Mouse (Mus musculus): Measurements from ENCODE around the gene Med31. TPM values are rescaled to one million over a fixed set of nuclear protein-coding genes. Genes with fewer than 3 reads are reported as not detected.

Gene Med31
- polyA plus RNA-seq, 1 experiment from 2014 or later: 12.3 TPM

DNA sequence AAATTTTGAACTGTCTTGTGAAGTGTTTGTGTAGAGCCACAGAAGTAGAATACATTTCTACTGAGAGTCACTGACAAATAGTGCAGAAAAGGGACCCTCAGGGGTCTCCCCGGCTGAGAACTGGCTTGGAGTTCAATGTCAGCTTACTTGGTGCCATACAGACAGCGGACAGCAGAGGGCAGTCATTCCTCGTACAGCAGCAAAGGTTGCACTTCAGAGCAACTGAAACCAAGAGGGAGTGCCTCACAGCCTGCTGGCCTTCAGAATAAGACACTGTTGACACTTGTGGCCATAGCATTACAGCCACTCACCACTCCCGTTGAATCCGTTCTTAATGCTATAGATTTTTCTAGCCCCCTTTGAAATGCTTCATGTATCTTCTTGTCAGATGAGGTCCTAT is 9.5 kb upstream of the Med31 start:
- no peak overlapping the region for H3K9ac ChIP-seq
- H3K27me3 ChIP-seq: peaks cover under 1% of the 10 kb centered on the region; the same call in 1 of the 2 replicates
- H3K4me1 ChIP-seq (replicated peaks): no peaks in the 10 kb centered on the region
- no peak overlapping the region for H3K4me3 ChIP-seq (replicated peaks)
- no peak for ATAC-seq (ENCODE audit: insufficient read depth)
- no peaks in the 10 kb centered on the region for H3K9me3 ChIP-seq (replicated peaks)
- no peak overlapping the region for H3K27ac ChIP-seq (replicated peaks)
- no peak overlapping the region for H3K4me2 ChIP-seq
- 9% methylated on average over 5 of the region's 5 CpGs for WGBS (ENCODE audit: insufficient replicate concordance)
- H3K36me3 ChIP-seq (replicated peaks): no peaks in the 10 kb centered on the region

DNA sequence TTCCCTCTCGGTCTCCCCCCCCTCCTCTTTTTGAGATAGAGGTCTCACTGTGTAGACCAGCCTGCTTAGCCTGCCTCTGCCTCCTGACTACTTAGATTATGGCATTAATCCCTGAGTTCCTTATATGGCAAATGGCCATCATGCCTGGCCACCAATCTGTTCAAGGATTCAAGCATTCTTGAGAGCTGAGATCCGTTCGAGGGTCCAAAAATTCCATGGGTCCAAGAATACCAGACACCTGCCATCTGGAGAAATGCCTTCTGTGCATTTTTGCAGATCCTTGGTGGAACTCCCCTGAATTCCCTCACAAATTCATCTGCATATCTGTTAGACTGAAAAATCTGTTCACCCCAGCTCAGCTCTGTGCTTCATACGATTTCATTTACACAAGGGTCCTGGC is 8.0 kb upstream of the Med31 start:
- H3K4me3 ChIP-seq (replicated peaks): no peak overlapping the region
- no peak for ATAC-seq (ENCODE audit: insufficient read depth)
- H3K9ac ChIP-seq: no peak overlapping the region
- H3K9me3 ChIP-seq (replicated peaks): no peaks in the 10 kb centered on the region
- H3K27ac ChIP-seq (replicated peaks): no peak overlapping the region
- WGBS (ENCODE audit: insufficient replicate concordance): 65% methylated on average over 4 of the region's 4 CpGs
- no peak overlapping the region for H3K4me2 ChIP-seq
- H3K36me3 ChIP-seq (replicated peaks): no peaks in the 10 kb centered on the region
- no peaks in the 10 kb centered on the region; the same call in 1 of the 2 replicates for H3K27me3 ChIP-seq
- H3K4me1 ChIP-seq (replicated peaks): no peaks in the 10 kb centered on the region

DNA sequence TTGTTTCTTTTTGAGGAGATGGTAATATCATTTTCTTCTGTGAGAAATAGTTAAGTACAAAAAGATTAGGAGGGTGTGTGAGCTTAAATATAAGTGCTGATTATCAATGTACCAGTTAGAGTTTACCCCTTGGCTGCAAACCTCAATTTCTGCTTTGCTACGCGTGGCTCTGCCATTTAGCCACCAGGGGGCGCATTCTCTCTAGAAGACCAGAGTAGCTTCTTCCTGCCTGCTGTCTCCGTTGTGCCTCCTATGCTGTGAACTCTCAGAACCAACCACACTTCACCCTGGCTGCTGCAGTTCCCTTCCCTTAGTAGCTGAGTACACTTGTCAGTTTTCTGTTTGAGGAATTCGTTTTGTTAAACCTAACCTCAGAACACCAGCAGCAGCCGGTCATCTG is 5.9 kb upstream of the Med31 start:
- no peak overlapping the region for H3K4me3 ChIP-seq (replicated peaks)
- WGBS (ENCODE audit: insufficient replicate concordance): 15% methylated on average over 6 of the region's 6 CpGs
- no peak for ATAC-seq (ENCODE audit: insufficient read depth)

DNA sequence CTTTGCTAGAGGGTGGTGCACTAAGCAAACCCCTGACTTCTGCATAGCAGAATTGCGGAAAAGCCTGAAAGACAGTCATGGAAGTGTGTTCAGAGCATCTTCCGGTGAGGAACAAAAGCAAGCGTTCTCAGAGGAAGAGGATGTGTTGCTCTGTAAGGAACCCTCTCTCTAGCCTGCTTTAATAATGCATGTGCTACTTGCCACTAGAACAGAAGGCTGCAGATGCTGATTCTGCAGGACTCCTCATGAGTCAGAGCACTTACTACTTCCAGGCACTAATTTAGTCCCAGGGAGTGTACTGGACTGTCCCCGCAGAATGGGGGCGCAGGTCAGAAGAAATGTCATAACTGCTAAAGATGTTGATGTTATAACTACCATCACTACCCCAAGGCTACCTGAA is 1.7 kb upstream of the Med31 start:
- 67% methylated on average over 5 of the region's 5 CpGs for WGBS (ENCODE audit: insufficient replicate concordance)
- no peak for ATAC-seq (ENCODE audit: insufficient read depth)
- Histone ChIP-seq H3K4me1 (replicated peaks) (peaks cover 22% of the 10 kb centered on the region), H3K27me3 (no peaks in the 10 kb centered on the region), H3K9ac (no peak overlapping the region), H3K27ac (replicated peaks) (no peak overlapping the region), H3K36me3 (replicated peaks) (0 out of 2 replicates have a peak, but pooled peaks cover 3% of the 10 kb centered on the region), H3K9me3 (replicated peaks) (no peaks in the 10 kb centered on the region), H3K4me2 (no peak overlapping the region), H3K4me3 (replicated peaks) (no peak overlapping the region)

More for the DNA sequence above, 5.9 kb upstream of the Med31 start:
- Histone ChIP-seq H3K4me1 (replicated peaks) (peaks cover 2% of the 10 kb centered on the region), H3K9me3 (replicated peaks) (no peaks in the 10 kb centered on the region), H3K9ac (no peak overlapping the region), H3K36me3 (replicated peaks) (no peaks in the 10 kb centered on the region), H3K27me3 (no peaks in the 10 kb centered on the region; the same call in 1 of the 2 replicates), H3K27ac (replicated peaks) (no peak overlapping the region), H3K4me2 (no peak overlapping the region)

DNA sequence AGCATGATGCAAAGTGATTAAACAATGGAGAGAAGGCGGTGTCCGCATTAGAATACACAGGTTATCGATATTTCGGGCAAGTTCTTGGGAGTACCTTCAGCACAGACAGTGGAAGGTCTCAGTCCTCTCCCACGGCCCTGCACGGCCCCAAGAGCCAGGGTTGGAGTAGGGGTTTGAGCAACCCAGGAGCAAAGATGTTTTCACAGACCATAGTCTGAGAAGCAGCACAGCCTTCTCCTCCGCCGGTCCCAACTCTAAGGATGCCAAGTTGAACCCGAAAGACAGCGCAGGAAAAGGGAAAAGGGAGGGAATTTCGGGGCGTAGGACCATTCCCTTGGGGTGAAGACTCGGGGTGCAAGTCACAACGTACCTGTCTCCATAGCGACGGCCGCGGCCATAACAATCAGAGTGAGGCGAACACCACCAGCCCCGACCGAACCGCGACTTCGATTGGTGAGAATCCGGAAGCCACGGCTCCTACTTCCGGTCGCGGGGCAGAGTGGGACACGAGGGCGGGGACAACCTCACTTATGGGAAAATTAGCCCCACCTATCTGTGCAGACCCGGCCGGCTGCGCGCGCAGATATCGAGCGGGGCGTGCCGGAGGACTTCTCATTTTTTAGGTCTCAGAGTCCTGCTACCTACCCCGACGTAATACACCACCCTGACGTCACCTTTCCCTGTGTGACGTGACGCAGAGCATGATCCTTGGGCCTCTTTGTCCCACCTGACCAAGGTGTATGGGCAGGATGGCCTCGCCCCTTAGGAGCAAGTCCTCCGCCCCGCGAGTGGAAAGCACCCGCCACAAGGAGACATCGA is 592 bp downstream of the Med31 start:
- 1% methylated on average over 51 of the region's 51 CpGs for WGBS (ENCODE audit: insufficient replicate concordance)
- ATAC-seq (ENCODE audit: insufficient read depth): peak; percentile 92
- Histone ChIP-seq H3K27me3 (no peaks in the 10 kb centered on the region), H3K27ac (replicated peaks) (peak overlapping the region; percentile 75), H3K4me2 (peak overlapping the region; percentile 99), H3K36me3 (replicated peaks) (peaks cover 24% of the 10 kb centered on the region), H3K4me1 (replicated peaks) (peaks cover 22% of the 10 kb centered on the region), H3K9me3 (replicated peaks) (no peaks in the 10 kb centered on the region), H3K4me3 (replicated peaks) (peak overlapping the region; percentile 76), H3K9ac (peak overlapping the region; percentile 65)

DNA sequence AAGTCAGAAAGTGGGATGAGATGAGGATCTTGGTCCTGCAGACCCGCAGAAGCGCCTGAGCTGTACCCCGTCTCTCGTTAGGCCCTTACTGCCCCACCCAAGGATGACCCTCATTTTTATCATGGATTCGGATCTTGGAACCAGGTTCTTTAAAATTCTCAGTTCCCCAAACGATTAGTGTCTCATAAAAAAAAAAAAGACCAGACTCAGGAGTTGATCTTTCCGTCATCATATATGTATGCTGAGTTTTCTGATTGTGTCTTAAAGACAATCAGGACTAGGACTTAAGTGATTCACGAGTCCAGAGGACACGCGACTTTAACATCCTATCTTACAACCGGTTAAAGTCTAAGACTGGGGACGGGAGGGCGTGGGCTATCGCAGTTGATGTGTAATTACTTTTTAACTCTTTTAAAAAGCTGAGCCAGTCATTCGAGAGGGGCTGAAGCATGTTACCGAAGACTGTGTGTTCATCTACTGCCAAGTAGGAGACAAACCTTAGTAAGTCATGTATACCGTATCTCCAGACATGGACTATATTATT is 7.5 kb downstream of the Med31 start:
- peak overlapping the region; percentile 58 for H3K27ac ChIP-seq (replicated peaks)
- H3K9ac ChIP-seq: peak overlapping the region; percentile 78
- WGBS (ENCODE audit: insufficient replicate concordance): 8% methylated on average over 17 of the region's 17 CpGs
- peak overlapping the region; percentile 80 for H3K4me3 ChIP-seq (replicated peaks)
- no peak for ATAC-seq (ENCODE audit: insufficient read depth)
- H3K9me3 ChIP-seq (replicated peaks): no peaks in the 10 kb centered on the region
- H3K4me1 ChIP-seq (replicated peaks): peaks cover 27% of the 10 kb centered on the region
- H3K4me2 ChIP-seq: peak overlapping the region; percentile 94
- no peaks in the 10 kb centered on the region for H3K27me3 ChIP-seq
- peaks cover 31% of the 10 kb centered on the region for H3K36me3 ChIP-seq (replicated peaks)

DNA sequence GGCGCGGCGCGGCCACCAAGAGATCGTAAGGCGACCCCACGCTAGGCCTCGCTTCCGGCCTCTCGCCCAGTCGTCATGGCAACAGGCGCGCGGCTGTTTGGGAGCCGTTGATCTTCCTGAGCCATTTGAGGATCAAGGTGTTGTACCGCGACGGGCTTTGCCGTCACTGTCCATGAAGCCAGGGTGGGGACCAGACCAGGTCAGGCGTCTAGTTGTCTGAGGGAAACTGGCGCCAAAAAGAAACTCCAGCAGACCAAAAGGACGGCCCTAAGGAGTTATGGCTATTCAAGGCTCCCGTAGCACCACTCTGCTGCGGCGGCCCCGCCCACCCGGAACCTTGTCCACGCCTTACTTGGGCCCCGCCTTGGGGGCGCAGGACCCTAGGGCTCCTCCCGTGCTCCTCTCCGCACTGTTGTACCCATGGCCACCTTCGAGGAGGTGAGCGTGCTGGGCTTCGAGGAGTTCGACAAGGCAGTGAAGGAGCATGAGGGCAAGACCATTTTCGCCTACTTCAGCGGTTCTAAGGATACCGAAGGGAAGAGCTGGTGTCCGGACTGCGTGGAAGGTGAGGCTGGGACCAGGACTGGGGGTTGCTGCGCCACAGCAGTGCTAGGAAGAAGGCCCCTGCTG is 8.1 kb downstream of the Med31 start, which contains the start of the genes 4933427D14Rik and Txndc17:
4933427D14Rik (minus strand) TSS at position 256 of the 630 bp plus-strand sequence.
Txndc17 (plus strand) TSS at position 344 of the 630 bp plus-strand sequence.
- peaks cover 27% of the 10 kb centered on the region for H3K4me1 ChIP-seq (replicated peaks)
- H3K27me3 ChIP-seq: no peaks in the 10 kb centered on the region
- H3K9ac ChIP-seq: peak within 1 kb of the TSS; percentile 78
- peak within 1 kb of the TSS; percentile 80 for H3K4me3 ChIP-seq (replicated peaks)
- under 1% methylated on average over 42 of the region's 42 CpGs for WGBS (ENCODE audit: insufficient replicate concordance)
- peaks cover 30% of the 10 kb centered on the region for H3K36me3 ChIP-seq (replicated peaks)
- H3K27ac ChIP-seq (replicated peaks): peak within 1 kb of the TSS; percentile 58
- no peaks in the 10 kb centered on the region for H3K9me3 ChIP-seq (replicated peaks)
- peak; percentile 91 for ATAC-seq (ENCODE audit: insufficient read depth)
- peak within 1 kb of the TSS; percentile 94 for H3K4me2 ChIP-seq

DNA sequence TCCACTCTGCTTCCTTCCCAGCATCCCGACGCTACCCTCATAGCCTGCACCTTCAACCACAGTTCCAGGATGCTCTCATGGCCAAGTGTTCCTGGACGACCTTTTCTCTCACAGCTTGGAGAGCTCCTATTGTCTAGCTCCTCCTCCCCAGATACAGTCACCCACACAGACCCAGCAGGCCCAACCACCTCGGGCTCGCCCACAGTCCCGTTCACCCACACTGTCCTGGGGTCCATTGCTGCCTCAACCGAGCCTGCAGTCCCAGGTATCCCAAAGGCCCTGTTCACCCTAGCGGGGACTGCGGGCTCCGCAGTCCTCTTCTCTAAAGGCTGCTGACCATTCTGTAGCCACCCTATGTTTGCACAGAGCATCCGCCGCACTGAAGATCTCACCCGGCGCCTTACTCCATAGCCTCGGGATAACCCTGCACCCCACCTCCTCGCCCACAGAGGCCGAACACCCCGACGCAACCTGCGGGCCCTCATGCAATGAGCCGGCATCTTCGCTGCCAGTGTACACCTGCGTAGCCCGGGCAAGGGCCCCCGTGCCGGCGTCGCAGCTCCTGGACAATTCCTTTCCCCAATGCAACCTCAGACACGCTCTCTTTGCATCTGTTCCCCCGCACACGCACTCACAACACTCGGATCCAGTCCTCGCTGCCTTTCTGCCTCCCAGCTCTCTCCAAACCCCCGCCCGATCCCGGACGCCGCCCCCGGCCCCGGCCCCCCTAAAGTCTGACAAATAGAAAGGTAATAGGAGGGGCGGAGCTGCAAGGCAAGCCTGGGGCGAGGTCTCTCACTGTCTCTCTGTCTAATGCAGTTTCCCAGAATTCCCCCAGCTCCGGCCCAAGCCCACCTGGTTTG is 8.8 kb downstream of the Med31 start, which contains the start of gene Gm43951:
Gm43951 (minus strand) TSS at position 500 of the 863 bp plus-strand sequence.
- no peaks in the 10 kb centered on the region for H3K27me3 ChIP-seq
- H3K4me3 ChIP-seq (replicated peaks): peak within 1 kb of the TSS; percentile 80
- H3K9ac ChIP-seq: peak within 1 kb of the TSS; percentile 78
- peaks cover 23% of the 10 kb centered on the region for H3K36me3 ChIP-seq (replicated peaks)
- H3K9me3 ChIP-seq (replicated peaks): no peaks in the 10 kb centered on the region
- H3K4me1 ChIP-seq (replicated peaks): peaks cover 27% of the 10 kb centered on the region
- WGBS (ENCODE audit: insufficient replicate concordance): 1% methylated on average over 43 of the region's 43 CpGs
- peak within 1 kb of the TSS; percentile 94 for H3K4me2 ChIP-seq
- peak; percentile 16 for ATAC-seq (ENCODE audit: insufficient read depth)
- peak within 1 kb of the TSS; percentile 58 for H3K27ac ChIP-seq (replicated peaks)

DNA sequence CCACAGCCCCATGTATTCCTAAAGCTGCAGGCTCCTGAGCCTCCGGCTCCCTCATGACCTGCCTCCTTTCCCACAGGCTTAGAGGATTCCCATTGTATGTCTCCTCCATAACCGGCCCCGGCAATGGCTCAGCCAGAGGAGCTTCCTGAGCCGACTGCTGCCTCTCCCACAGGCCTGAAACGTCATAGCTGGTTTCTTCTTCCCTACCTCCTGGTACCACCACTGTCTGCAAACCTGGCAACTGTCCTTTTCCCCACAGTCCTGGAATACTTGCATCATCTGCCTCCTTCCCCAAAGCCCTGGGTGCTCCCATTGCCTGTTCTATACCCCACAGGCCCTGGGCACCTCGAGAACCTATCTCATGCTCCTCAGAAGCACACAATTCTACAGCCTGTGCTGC is 10.1 kb downstream of the Med31 start:
- H3K9me3 ChIP-seq (replicated peaks): no peaks in the 10 kb centered on the region
- 73% methylated on average over 6 of the region's 6 CpGs for WGBS (ENCODE audit: insufficient replicate concordance)
- H3K4me3 ChIP-seq (replicated peaks): no peak overlapping the region
- H3K27me3 ChIP-seq: no peaks in the 10 kb centered on the region
- H3K4me1 ChIP-seq (replicated peaks): peaks cover 27% of the 10 kb centered on the region
- no peak overlapping the region for H3K4me2 ChIP-seq
- no peak overlapping the region for H3K9ac ChIP-seq
- peaks cover 11% of the 10 kb centered on the region; the same call in 1 of the 2 replicates for H3K36me3 ChIP-seq (replicated peaks)
- H3K27ac ChIP-seq (replicated peaks): no peak overlapping the region
- no peak for ATAC-seq (ENCODE audit: insufficient read depth)

DNA sequence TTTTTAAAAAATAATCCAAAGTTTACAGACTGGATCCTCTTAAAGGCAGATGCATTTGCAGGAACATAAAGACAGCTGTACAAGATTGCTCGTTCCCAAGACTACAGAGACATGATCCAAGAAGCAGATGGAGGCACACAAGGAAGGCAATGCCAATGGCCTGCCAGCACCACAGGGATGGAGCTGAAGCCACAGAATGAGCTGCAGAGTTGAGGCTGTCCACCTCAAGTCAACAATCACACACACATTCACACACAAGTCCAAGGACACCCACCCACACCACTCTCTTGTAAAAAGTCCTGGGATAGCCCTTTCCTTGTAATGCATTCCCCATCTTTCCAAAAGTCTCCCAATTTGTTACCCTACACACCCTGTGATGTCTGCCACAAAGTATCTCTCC is 12.0 kb downstream of the Med31 start:
- Histone ChIP-seq H3K4me3 (replicated peaks) (no peak overlapping the region), H3K9me3 (replicated peaks) (no peaks in the 10 kb centered on the region), H3K4me1 (replicated peaks) (peaks cover 27% of the 10 kb centered on the region), H3K27ac (replicated peaks) (no peak overlapping the region), H3K27me3 (no peaks in the 10 kb centered on the region), H3K4me2 (no peak overlapping the region), H3K9ac (no peak overlapping the region), H3K36me3 (replicated peaks) (peaks cover under 1% of the 10 kb centered on the region; the same call in 1 of the 2 replicates)
- 77% methylated on average over 1 of the region's 1 CpGs for WGBS (ENCODE audit: insufficient replicate concordance)
- ATAC-seq (ENCODE audit: insufficient read depth): no peak

Data from liver, embryonic 15.5 days (tissue).